Mouse (Mus musculus) G1E (cell line): Measurements from ENCODE around the gene Cox14. TPM values are rescaled to one million over a fixed set of nuclear protein-coding genes. Genes with fewer than 3 reads are reported as not detected.

Experiments used
- ATAC-seq: 2 replicates; pipeline ENCODE4 v1.8.0; 2016; ENCODE audit warnings: mild to moderate bottlenecking; ENCODE audit not compliant: insufficient number of reproducible peaks, poor library complexity, low FRiP score, severe bottlenecking; ENCODE audit errors: extremely low read depth
- DNase-seq: peaks from one replicate; pipeline ENCODE4 v3.0.0; 2012; ENCODE audit warnings: low spot score
- H3K27me3 ChIP-seq: 2 replicates; pipeline ENCODE4 v1.6.1; 2012; ENCODE audit warnings: mild to moderate bottlenecking, low read length, inconsistent platforms; ENCODE audit not compliant: insufficient read depth
- H3K36me3 ChIP-seq: replicated peaks from 2 replicates; pipeline ENCODE3; 2012; ENCODE audit warnings: mild to moderate bottlenecking, inconsistent platforms
- H3K4me1 ChIP-seq: 2 replicates; pipeline ENCODE4 v1.6.1; 2012; ENCODE audit warnings: low read depth, low read length, inconsistent platforms, mixed read lengths; ENCODE audit not compliant: insufficient read depth
- H3K4me3 ChIP-seq: 2 replicates; pipeline ENCODE4 v1.5.1; 2012; ENCODE audit warnings: low read depth, mild to moderate bottlenecking, inconsistent platforms, low read length, moderate library complexity, mixed read lengths
- H3K9me3 ChIP-seq: replicated peaks from 2 replicates; pipeline ENCODE4 v1.6.1; 2012; ENCODE audit warnings: inconsistent platforms
- CTCF ChIP-seq: IDR thresholded peaks from 2 replicates; pipeline ENCODE4 v1.5.1; 2012; ENCODE audit warnings: low read depth, low read length, inconsistent platforms, mixed read lengths
- GATA1 ChIP-seq: IDR thresholded peaks from 2 replicates; pipeline ENCODE4 v1.6.1; 2012; ENCODE audit warnings: borderline replicate concordance, low read length, inconsistent platforms, mixed read lengths
- GATA2 ChIP-seq: IDR thresholded peaks from 2 replicates; pipeline ENCODE4 v1.6.1; 2012; ENCODE audit warnings: low read depth, low read length, inconsistent platforms, borderline replicate concordance
- POLR2AphosphoS5 ChIP-seq: IDR thresholded peaks from 2 replicates; pipeline ENCODE4 v1.6.1; 2012; ENCODE audit warnings: low read depth, low read length, inconsistent platforms; ENCODE audit not compliant: insufficient replicate concordance
- TAL1 ChIP-seq: conservative IDR thresholded peaks from 2 replicates; pipeline ENCODE4 v1.6.1; 2012; ENCODE audit warnings: low read depth, low read length, inconsistent platforms, mixed read lengths
- polyA plus RNA-seq: library from polyadenylated mRNA; stranded (reverse); fragments of >175 nt; gene quantifications from 2 replicates; pipeline ENCODE4 v1.2.3, GENCODE M21; 2012
- total RNA-seq, 2 experiments: library from RNA; stranded (forward) in 1 of 2; stranded (reverse) in 1 of 2; fragments of 200-1000 nt in 1 of 2; fragments of >200 nt in 1 of 2; fragmentation: Nextera tagmentation in 1 of 2; gene quantifications; 2 replicates each; pipeline ENCODE4 v1.2.3; 2014 to 2017

The Cox14 gene
- total and polyA plus RNA-seq, 3 experiments, result 44.1 to 115 (median 46.1) TPM

DNA sequence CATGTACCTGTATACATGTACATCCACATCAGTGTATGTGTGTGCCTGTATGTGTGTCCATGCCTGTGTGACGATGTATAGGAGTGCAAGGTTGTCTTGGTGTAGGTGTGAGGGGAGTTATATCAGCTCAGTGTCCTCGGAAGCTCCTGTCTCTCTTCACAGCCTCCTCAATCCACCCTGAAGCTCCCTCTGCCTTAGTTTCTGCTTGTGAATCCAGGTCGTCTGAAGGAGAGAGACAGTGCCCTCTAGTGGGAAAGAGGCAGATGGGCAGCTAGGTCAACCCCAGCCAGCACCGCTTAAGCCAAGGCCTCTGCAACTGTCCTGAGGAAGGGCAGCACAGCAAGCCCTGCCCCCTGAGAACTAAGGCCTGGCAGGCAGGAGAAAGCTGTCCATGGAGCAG lies 36.7 kb upstream of the Cox14 start:
- TF ChIP-seq GATA2 (no peak), POLR2AphosphoS5 (no peak), GATA1 (no peak), CTCF (peak; percentile 94), TAL1 (no peak)
- H3K4me1 ChIP-seq, result no peaks in the 10 kb centered on the region
- H3K36me3 ChIP-seq, result no peaks in the 10 kb centered on the region
- peaks cover 54% of the 10 kb centered on the region for H3K27me3 ChIP-seq
- no peak overlapping the region; the same call in 1 of the 2 replicates for H3K4me3 ChIP-seq
- ATAC-seq (no peak; the same call in 1 of the 2 replicates), DNase-seq (peak; percentile 57)
- H3K9me3 ChIP-seq, result no peaks in the 10 kb centered on the region

DNA sequence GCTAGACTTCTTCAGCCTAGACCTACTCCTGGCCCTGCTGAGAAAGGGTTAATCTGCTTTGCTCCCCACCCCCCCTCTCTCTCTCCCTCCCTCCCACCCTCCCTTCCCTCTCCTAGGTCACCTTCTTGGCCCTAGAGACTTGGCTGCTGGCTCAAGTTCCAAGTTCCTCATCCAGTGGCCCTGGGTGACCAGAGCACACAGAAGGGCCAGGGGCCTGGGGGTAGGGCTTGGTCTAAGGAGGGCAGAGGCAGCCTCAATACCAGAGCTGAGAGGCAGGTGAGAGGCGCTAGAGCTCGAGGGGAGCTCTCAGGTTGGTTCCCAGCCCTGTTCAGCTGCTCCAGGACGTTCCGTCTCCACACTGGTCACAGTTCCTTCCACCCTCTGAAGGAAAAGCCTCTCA lies 34.5 kb upstream of the Cox14 start:
- no peak for TF ChIP-seq TAL1
- no peak for TF ChIP-seq GATA1
- no peak for TF ChIP-seq POLR2AphosphoS5
- no peak for TF ChIP-seq CTCF
- no peak for TF ChIP-seq GATA2
- Histone ChIP-seq H3K36me3 (no peaks in the 10 kb centered on the region), H3K27me3 (peaks cover 64% of the 10 kb centered on the region), H3K4me1 (no peaks in the 10 kb centered on the region), H3K4me3 (no peak overlapping the region), H3K9me3 (no peaks in the 10 kb centered on the region)
- DNase-seq, result no peak
- no peak for ATAC-seq

DNA sequence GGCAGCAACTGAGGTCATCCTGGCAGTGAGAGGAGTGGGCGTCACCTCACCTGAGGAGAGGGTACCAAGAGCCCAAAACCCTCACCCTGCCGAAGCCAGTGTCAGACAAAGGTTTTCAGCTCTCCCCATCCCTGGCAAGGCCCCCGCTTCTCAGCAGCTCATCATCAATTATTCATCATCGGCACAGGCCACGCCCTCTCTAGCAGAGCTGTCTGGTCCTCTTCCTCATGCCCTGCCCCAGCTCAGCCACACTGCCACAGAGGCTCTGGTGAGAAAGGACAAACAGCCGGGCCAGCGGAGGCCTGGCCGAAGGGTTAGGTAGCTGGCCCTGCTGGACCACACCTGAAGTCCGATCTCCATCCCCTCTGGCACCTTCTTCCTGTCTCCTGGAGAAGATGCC lies 33.4 kb upstream of the Cox14 start:
- peaks cover 63% of the 10 kb centered on the region for H3K27me3 ChIP-seq
- TF ChIP-seq GATA2 (no peak), GATA1 (no peak), POLR2AphosphoS5 (no peak), CTCF (no peak)
- no peak for DNase-seq
- H3K4me3 ChIP-seq, result no peak overlapping the region
- no peak for ATAC-seq
- no peaks in the 10 kb centered on the region for H3K36me3 ChIP-seq
- H3K4me1 ChIP-seq, result no peaks in the 10 kb centered on the region
- H3K9me3 ChIP-seq, result no peaks in the 10 kb centered on the region

DNA sequence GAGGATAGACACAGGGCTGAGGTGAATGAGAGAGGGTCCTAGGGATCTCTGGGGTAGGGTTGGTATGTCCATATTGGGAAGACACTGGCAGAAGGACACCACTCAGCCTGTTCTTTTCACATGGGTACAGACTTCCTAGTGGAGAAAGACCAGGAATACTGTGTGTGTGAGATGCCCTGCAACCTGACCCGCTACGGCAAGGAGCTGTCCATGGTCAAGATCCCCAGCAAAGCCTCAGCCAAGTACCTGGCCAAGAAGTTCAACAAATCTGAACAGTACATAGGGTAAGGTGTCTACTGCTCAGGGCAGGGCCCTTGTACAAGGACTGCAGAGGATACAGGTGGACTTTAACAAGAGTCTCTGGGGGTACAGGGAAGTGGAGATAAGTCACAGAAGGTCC lies 28.1 kb upstream of the Cox14 start:
- Histone ChIP-seq H3K27me3 (peaks cover 35% of the 10 kb centered on the region), H3K4me3 (no peak overlapping the region), H3K36me3 (no peaks in the 10 kb centered on the region), H3K9me3 (no peaks in the 10 kb centered on the region), H3K4me1 (peaks cover 26% of the 10 kb centered on the region)
- DNase-seq (no peak), ATAC-seq (no peak)
- TF ChIP-seq POLR2AphosphoS5 (no peak), GATA1 (no peak), GATA2 (no peak), TAL1 (no peak), CTCF (no peak)

DNA sequence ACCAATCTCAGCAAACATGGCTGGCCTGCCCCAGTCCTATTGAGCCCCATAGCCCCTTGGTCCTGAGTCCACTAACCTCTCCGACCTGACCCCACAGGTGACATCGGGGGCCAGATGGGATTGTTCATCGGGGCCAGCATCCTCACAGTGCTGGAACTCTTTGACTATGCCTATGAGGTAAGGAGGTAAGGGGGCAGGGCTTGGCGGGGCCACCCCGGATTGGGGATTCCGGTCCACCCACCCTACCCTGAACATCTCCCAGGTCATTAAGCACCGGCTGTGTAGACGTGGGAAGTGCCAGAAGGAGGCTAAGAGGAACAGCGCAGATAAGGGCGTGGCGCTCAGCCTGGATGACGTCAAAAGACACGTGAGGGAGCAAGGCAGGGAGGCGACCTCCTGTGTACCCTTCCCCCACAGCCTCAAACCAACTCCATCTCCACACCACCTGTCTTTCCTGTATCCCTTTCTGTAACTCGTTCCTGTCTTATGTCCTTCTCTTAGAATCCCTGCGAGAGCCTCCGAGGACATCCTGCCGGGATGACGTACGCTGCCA lies 26.8 kb upstream of the Cox14 start:
- Histone ChIP-seq H3K4me1 (peaks cover 38% of the 10 kb centered on the region), H3K4me3 (peak overlapping the region; percentile 21; the same call in 1 of the 2 replicates), H3K27me3 (peaks cover 29% of the 10 kb centered on the region), H3K36me3 (peaks cover 8% of the 10 kb centered on the region), H3K9me3 (no peaks in the 10 kb centered on the region)
- TF ChIP-seq GATA1 (no peak), TAL1 (no peak), POLR2AphosphoS5 (no peak), GATA2 (no peak), CTCF (no peak)
- ATAC-seq, result no peak
- DNase-seq, result no peak

DNA sequence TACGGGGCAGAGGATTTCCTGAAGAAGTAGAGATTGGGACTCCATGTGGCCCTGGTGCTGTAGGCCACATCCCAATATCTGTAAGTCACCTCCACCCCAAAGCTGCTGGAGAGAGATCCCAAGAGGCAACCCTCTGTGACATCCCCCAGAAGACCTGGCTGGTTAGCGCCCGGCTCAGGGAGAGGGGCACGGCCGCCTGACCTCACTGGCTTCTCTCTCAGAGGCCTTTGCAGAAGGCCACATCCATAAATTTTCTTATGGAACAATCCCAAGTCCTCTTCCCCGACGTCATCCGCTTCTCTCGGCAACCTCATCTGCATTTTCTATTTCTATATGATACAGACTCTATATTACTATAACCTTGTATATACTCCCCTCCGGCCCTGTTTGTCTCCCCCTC lies 25.7 kb upstream of the Cox14 start:
- no peak for ATAC-seq
- Histone ChIP-seq H3K4me1 (peaks cover 38% of the 10 kb centered on the region), H3K36me3 (peaks cover 19% of the 10 kb centered on the region), H3K27me3 (peaks cover 21% of the 10 kb centered on the region), H3K4me3 (no peak overlapping the region), H3K9me3 (no peaks in the 10 kb centered on the region)
- TF ChIP-seq GATA1 (no peak), GATA2 (no peak), POLR2AphosphoS5 (no peak), TAL1 (no peak), CTCF (no peak)
- no peak for DNase-seq
